Mouse (Mus musculus) myocyte (in vitro differentiated cells): ENCODE measurements around the gene Bst2.

Source experiments
- MAX ChIP-seq: IDR thresholded peaks from one replicate; pipeline ENCODE4 v1.6.1; 2011; ENCODE audit warnings: low read depth, mild to moderate bottlenecking, control low read depth
- POLR2A ChIP-seq: IDR thresholded peaks from one replicate; pipeline ENCODE4 v1.6.1; 2011; ENCODE audit warnings: low read depth, mild to moderate bottlenecking, control low read depth, moderate library complexity; ENCODE audit not compliant: insufficient read length
- TCF12 ChIP-seq: IDR thresholded peaks from one replicate; pipeline ENCODE4 v1.6.1; 2011; ENCODE audit warnings: mild to moderate bottlenecking, control low read depth; ENCODE audit not compliant: poor library complexity, insufficient read depth, severe bottlenecking

DNA sequence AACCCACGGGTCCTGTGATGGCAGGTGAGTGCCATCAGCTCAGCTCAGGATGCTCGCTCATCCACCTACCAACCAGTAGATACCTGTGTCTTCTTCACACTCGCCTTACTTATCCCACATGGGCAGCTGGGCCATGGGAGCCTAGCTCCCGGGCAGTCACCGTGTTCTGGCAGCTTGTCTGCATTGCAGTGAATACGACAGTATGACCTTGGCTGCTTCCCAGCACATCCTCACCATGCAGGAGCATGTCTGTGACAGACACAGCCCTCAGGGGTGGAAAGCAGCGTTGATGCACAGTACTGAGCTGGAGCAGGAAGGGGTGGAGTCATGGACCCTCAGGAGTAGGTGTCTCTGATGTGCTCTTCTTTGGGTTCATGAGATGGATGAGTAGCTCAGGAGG is 37.2 kb upstream of the Bst2 start:
- TF ChIP-seq POLR2A = no peak
- TF ChIP-seq MAX = no peak
- no peak for TF ChIP-seq TCF12
